Mouse (Mus musculus) forebrain, postnatal 0 days (tissue): Measurements from ENCODE around the gene Higd1b. TPM values are rescaled to one million over a fixed set of nuclear protein-coding genes. Genes with fewer than 3 reads are reported as not detected.
A peak's percentile ranks its signal among the peaks of the same experiment; 100 is the strongest.

Source experiments
- ATAC-seq: fragments of 200-750 bp; cut with Nextera tagmentation; 2 replicates; pipeline ENCODE4 v1.8.0; 2017; ENCODE audit warnings: mild to moderate bottlenecking, moderate library complexity
- DNase-seq: peaks from one replicate; pipeline ENCODE4 v3.0.0-alpha.2; 2015
- H3K27ac ChIP-seq: fragments of 300-500 bp; sonication (generic); 2 replicates; pipeline ENCODE4 v1.5.1; 2014; ENCODE audit warnings: low read depth, mild to moderate bottlenecking, antibody characterized with exemption, low read length, moderate library complexity, mixed read lengths
- H3K27me3 ChIP-seq: fragments of 300-500 bp; sonication (generic); 2 replicates; pipeline ENCODE4 v1.6.1; 2014; ENCODE audit warnings: mild to moderate bottlenecking, low read length, mixed read lengths; ENCODE audit not compliant: insufficient read depth
- H3K36me3 ChIP-seq: fragments of 300-500 bp; sonication (generic); 2 replicates; pipeline ENCODE4 v1.6.1; 2014; ENCODE audit warnings: mild to moderate bottlenecking, moderate library complexity; ENCODE audit not compliant: insufficient read depth
- H3K4me1 ChIP-seq: fragments of 300-500 bp; sonication (generic); 2 replicates; pipeline ENCODE4 v1.6.1; 2014; ENCODE audit warnings: antibody characterized with exemption; ENCODE audit not compliant: insufficient read depth
- H3K4me2 ChIP-seq: fragments of 300-500 bp; sonication (generic); 2 replicates; pipeline ENCODE4 v1.6.1; 2014; ENCODE audit warnings: low read depth, mild to moderate bottlenecking, moderate library complexity
- H3K4me3 ChIP-seq: fragments of 300-500 bp; sonication (generic); 2 replicates; pipeline ENCODE4 v1.5.1; 2014; ENCODE audit warnings: low read depth, low read length, mixed read lengths
- H3K9ac ChIP-seq: fragments of 300-500 bp; sonication (generic); 2 replicates; pipeline ENCODE4 v1.6.1; 2014; ENCODE audit warnings: mild to moderate bottlenecking
- H3K9me3 ChIP-seq: fragments of 300-500 bp; sonication (generic); 2 replicates; pipeline ENCODE4 v1.6.1; 2016; ENCODE audit warnings: low read length
- CTCF ChIP-seq: sonication (generic); IDR thresholded peaks from 2 replicates; pipeline ENCODE4 v1.5.1; 2016; ENCODE audit warnings: antibody characterized with exemption, control low read depth, low read depth
- WGBS: fragments of 180-500 bp; shearing (Covaris S2); extraction: QIAGEN DNeasy Blood & Tissue Kit; methylation state at CpG from one replicate; pipeline ENCODE4 v1.1.7; 2014; 5-methylcytosine and 5-hydroxymethylcytosine counted together
- polyA plus RNA-seq: library from polyadenylated mRNA; unstranded; fragments of >200 nt; fragmentation: Nextera tagmentation; extraction: Ambion mirVana; gene quantifications from 2 replicates; pipeline ENCODE4 v1.2.1, GENCODE M21; 2015
- total RNA-seq: library from RNA; depleted of rRNA; stranded (reverse); fragments of >200 nt; gene quantifications from 2 replicates; pipeline ENCODE4 v1.2.3, GENCODE M21; 2014

Gene Higd1b
- total and polyA plus RNA-seq, 2 experiments from 2014 or later: 5.3 to 13.8 TPM

DNA sequence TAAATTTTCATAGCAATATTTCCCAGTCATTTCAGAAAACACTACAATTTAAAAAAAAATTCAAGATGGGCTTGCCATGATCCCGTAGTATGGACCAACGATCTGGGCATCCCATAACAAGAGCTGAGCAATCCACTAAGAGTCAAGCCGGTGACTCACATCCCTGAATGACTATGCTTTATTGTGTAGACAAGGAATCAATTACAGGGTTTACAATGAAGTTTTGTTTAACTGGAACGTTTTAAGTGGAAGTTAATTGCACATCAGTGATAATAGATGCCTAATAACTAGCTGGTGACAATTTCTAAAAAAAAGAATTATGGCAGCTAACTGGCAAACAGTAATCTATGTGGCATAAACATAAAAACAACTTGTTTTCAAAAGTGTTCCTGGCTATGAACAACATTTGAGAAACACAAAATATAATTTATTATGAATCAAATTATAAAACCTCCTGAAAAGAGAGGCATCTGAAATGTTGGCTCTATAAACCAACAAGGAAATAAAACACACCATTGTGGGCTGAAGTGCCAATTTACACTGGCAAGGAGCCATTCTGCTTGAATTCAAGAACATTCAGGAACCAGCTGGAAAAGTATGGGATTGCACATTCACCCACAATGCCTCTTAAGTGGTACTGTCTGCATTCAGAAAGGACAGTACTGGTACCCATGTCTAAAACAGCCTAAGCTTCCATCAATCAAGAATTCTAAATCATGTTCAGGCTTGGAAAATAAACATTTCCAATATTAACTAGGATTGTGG is 24.7 kb upstream of the Higd1b start:
- no peak for TF ChIP-seq CTCF
- Histone ChIP-seq H3K27me3 (no peaks in the 10 kb centered on the region), H3K9me3 (no peaks in the 10 kb centered on the region), H3K4me2 (no peak overlapping the region), H3K36me3 (no peaks in the 10 kb centered on the region), H3K27ac (no peak overlapping the region), H3K4me3 (no peak overlapping the region), H3K9ac (no peak overlapping the region), H3K4me1 (peaks cover 5% of the 10 kb centered on the region; the same call in 1 of the 2 replicates)
- 18% methylated on average over 4 of the region's 4 CpGs for WGBS
- peak; percentile 38; the same call in 1 of the 2 replicates for ATAC-seq
- peak; percentile 72 for DNase-seq

- Histone ChIP-seq H3K4me2 (no peak overlapping the region), H3K4me1 (peaks cover 9% of the 10 kb centered on the region; the same call in 1 of the 2 replicates), H3K9me3 (no peaks in the 10 kb centered on the region), H3K4me3 (no peak overlapping the region), H3K9ac (no peak overlapping the region), H3K36me3 (no peaks in the 10 kb centered on the region), H3K27ac (no peak overlapping the region), H3K27me3 (no peaks in the 10 kb centered on the region)
- no peak for TF ChIP-seq CTCF
- DNase-seq (no peak), ATAC-seq (no peak)
Observed at GRCm38 (mm10) chr11:102814881-102815280, 20.8 kb upstream of the Higd1b start.

DNA sequence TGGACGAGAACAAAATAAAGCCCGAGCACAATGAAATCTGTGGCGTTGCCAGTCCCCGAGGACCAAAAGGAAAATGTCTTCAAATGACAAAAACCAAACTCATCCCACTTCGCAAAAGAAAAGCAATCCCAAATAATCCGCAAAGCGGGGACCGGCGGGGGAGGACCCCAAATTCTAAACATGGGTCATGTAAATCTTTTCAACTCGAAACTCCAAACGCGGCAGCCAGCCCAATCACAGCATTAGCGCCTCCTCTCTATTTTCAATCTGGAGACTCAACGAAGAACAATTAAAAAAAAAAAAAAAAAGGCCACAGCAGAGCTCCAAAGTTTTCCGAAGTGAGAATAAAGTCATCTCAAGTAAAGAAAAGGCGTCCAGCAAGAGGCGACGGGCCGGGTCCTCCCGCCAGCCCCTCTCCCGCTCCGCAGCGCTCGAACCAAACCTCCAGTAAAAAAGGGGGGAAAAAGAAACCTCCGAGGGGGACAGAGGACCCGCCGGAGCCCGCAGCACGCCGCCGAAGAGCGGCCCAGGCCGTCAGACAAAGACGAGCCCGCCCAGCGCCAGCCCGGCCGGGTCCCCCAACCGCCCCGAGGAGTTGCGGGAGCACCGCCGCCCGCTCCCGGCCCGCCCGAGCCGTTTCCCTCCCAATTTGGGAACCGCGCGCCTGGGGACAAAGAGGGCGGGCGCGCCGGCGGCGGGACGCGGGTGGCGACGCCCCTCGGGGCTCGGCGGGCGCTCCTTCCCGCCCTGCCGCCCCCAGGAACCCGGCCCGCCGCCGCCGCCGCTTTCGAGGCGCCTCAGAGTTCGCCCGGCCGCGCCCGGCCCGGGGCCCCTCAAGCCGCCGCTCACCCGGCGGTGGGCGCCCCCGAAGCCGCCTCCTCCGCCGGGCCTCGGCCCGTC is 17.3 kb upstream of the Higd1b start:
- no peak for TF ChIP-seq CTCF
- peak overlapping the region; percentile 63 for H3K9ac ChIP-seq
- ATAC-seq (peak; percentile 51), DNase-seq (peak; percentile 37)
- H3K27me3 ChIP-seq: no peaks in the 10 kb centered on the region
- H3K4me3 ChIP-seq: peak overlapping the region; percentile 74
- WGBS: under 1% methylated on average over 54 of the region's 92 CpGs
- no peaks in the 10 kb centered on the region for H3K9me3 ChIP-seq
- H3K4me1 ChIP-seq: peaks cover 4% of the 10 kb centered on the region; the same call in 1 of the 2 replicates
- peak overlapping the region; percentile 82 for H3K27ac ChIP-seq
- no peaks in the 10 kb centered on the region for H3K36me3 ChIP-seq
- H3K4me2 ChIP-seq: peak overlapping the region; percentile 79

DNA sequence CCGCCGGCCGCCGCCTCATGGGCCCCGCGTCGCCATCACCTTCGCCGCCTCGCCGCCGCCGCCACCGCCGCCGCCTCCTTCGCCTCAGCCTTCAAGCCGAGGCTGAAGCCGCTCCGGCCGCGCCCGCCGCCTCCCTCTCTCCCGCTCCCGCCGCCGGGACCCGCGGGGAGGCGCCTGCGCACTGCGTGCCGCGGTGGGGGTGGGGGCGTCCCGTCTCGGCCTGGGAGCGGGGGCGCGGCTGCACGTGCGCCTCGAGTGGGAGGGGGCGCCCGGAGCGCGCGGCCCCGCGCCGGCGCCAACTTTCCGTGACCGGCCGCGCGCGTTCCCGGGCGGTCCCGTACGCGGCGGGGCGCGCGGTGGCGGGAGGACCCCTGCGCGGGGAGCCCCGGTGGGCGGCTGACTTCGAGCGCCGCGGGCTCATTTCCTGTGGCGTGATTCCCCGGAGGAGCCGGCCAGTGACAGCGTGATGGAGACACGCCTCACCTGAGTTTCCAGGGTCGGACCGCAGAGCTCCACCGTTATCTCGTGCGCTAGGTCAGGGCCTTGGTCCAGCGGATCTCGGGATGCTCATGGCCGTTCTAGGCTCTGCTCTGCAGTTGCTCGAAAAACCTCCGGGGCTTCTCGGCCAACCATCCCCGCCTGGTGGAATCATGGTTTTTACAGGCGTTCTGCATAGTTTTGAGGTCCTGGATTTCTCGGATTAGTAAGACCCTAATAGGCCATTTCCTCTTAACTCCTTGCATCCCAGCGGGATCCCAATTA is 16.4 kb upstream of the Higd1b start, which contains the start of gene Gjc1:
Gene Gjc1, minus strand, starts transcription at position 680 of the 762 bp plus-strand sequence.
- peak within 1 kb of the TSS; percentile 63 for H3K9ac ChIP-seq
- DNase-seq (peak; percentile 82), ATAC-seq (peak; percentile 91)
- H3K4me2 ChIP-seq: peak within 1 kb of the TSS; percentile 79
- no peaks in the 10 kb centered on the region for H3K9me3 ChIP-seq
- H3K27me3 ChIP-seq: no peaks in the 10 kb centered on the region
- TF ChIP-seq CTCF: peak; percentile 44
- peak within 1 kb of the TSS; percentile 74 for H3K4me3 ChIP-seq
- peaks cover 4% of the 10 kb centered on the region; the same call in 1 of the 2 replicates for H3K4me1 ChIP-seq
- peak within 1 kb of the TSS; percentile 82 for H3K27ac ChIP-seq
- no peaks in the 10 kb centered on the region for H3K36me3 ChIP-seq
- under 1% methylated on average over 67 of the region's 97 CpGs for WGBS

DNA sequence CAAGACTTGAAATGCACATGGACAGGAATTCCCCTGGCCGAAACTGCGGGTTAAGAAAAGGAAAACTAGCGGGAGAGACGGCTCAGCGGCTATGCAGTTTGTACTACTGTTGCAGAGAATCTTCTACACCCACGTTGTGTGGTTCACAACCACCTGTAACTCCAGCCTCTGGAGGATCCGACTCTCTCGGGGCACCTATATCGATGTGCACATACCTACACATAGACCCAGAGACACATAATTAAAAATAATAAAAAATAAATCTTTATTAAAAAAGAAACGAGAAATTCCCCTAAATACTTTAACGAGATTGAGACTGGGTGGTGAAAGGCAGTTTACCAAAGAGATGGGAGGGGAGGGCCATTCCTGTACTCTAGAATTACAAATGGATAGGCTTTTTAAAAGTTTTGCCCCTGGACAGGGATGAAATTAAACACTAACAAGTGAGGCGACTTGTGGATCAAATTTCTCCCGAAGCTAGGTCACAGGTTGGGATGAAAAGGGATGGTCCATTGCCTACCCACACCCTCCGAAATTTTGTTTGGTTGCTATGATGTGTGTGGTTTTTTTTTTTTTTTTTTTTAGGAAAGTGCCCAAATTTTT is 15.8 kb upstream of the Higd1b start:
- H3K36me3 ChIP-seq: no peaks in the 10 kb centered on the region
- peak overlapping the region; percentile 74 for H3K4me3 ChIP-seq
- no peak for TF ChIP-seq CTCF
- ATAC-seq (no peak), DNase-seq (no peak)
- 6% methylated on average over 14 of the region's 14 CpGs for WGBS
- H3K27me3 ChIP-seq: no peaks in the 10 kb centered on the region
- H3K27ac ChIP-seq: peak overlapping the region; percentile 82
- peak overlapping the region; percentile 79 for H3K4me2 ChIP-seq
- no peak overlapping the region; the same call in 1 of the 2 replicates for H3K9ac ChIP-seq
- peaks cover 4% of the 10 kb centered on the region; the same call in 1 of the 2 replicates for H3K4me1 ChIP-seq
- H3K9me3 ChIP-seq: no peaks in the 10 kb centered on the region

GRCm38 (mm10) chr11:102820432-102820831 is 15.2 kb upstream of the Higd1b start:
- DNase-seq: no peak
- WGBS: 19% methylated on average over 3 of the region's 3 CpGs
- no peaks in the 10 kb centered on the region for H3K36me3 ChIP-seq
- H3K4me2 ChIP-seq: no peak overlapping the region
- no peak overlapping the region for H3K27ac ChIP-seq
- no peak overlapping the region for H3K9ac ChIP-seq
- H3K4me1 ChIP-seq: peaks cover 4% of the 10 kb centered on the region; the same call in 1 of the 2 replicates
- no peak for TF ChIP-seq CTCF
- no peak for ATAC-seq
- no peaks in the 10 kb centered on the region for H3K27me3 ChIP-seq
- no peaks in the 10 kb centered on the region for H3K9me3 ChIP-seq
- no peak overlapping the region for H3K4me3 ChIP-seq
